ENCODE assay signal across 25 mouse cellular contexts in the genomic region with DNA sequence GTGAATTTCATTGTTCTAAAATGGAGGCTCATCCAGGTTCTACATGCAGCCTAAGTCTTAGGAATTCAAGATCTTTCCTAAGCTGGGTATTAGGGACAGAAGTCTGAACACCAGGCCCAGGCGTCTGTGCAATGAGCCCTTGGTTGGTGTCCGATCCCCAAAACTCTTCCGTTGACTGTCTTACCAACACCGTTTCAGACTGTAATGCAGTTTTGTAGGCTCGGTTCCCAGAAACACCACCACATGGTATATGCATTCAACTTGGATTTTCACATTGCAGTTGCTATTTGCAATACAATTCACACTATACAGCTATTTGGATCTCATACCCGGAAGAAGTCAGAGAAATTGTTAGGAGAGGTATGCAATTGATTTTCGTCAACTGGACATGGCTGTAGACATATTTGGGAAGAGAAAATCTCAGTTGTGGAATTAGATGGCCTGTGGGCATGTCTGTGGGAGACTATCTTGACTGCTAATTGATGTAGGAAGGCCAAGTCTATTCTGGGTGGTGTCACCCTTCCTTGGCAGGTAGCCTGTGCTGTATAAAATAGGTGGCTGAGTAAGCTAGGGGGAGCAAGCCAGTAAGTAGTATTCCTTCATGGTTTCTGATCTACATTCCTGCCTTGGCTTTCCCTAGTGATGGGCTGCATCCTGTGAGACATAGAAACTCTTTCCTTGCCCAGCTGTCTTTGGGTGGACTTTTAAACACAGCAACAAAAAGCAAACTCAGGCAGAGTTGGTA.
DNase-seq lines count a peak whose midpoint lies in the region; ATAC-seq and TF ChIP-seq lines count a peak whose summit lies in the region.
"Had no signal": no experiment of that assay in that cellular context is flagged by ENCODE, and none has a peak within 500 bp of the region (broad histone marks: within the 10 kb centered on the region; RNA-seq: fewer than 3 reads in every experiment).

No protein-coding gene starts in this region.

- H3K4me2 ChIP-seq in forebrain, postnatal 0 days (ENCODE audit: low read depth): no peak overlapping the region
- H3K4me2 ChIP-seq in forebrain, embryonic 13.5 days: no peak overlapping the region
- no peak overlapping the region for H3K4me2 ChIP-seq in hindbrain, embryonic 15.5 days
- no peak overlapping the region for H3K4me2 ChIP-seq in stomach, postnatal 0 days (replicated peaks; ENCODE audit: low read depth)
- H3K4me2 ChIP-seq: embryonic facial prominence, embryonic 15.5 days; heart, embryonic 12.5 days; limb, embryonic 13.5 days; liver, embryonic 11.5 days; lung, embryonic 15.5 days; midbrain, embryonic 13.5 days had no signal

- H3K27ac ChIP-seq in forebrain, postnatal 0 days (ENCODE audit: low read depth, low read length): peak overlapping the region; percentile 81
- no peak overlapping the region for H3K27ac ChIP-seq in forebrain, embryonic 13.5 days
- H3K27ac ChIP-seq in hindbrain, embryonic 15.5 days (replicated peaks): peak overlapping the region; percentile 63; the same call in 1 of the 2 replicates
- H3K27ac ChIP-seq in hindbrain, embryonic 10.5 days: no peak overlapping the region
- no peak overlapping the region for H3K27ac ChIP-seq in stomach, postnatal 0 days (replicated peaks)
- H3K27ac ChIP-seq: embryonic facial prominence, embryonic 10.5 days; embryonic facial prominence, embryonic 15.5 days; limb, embryonic 13.5 days; lung, embryonic 15.5 days; midbrain, embryonic 13.5 days had no signal

- H3K27me3 ChIP-seq in forebrain, postnatal 0 days (ENCODE audit: insufficient read depth, low read length): no peaks in the 10 kb centered on the region
- no peaks in the 10 kb centered on the region for H3K27me3 ChIP-seq in forebrain, embryonic 13.5 days
- H3K27me3 ChIP-seq in hindbrain, embryonic 15.5 days: no peaks in the 10 kb centered on the region
- no peaks in the 10 kb centered on the region for H3K27me3 ChIP-seq in hindbrain, embryonic 10.5 days (ENCODE audit: insufficient read depth, poor library complexity, severe bottlenecking)
- no peaks in the 10 kb centered on the region for H3K27me3 ChIP-seq in stomach, postnatal 0 days (ENCODE audit: control insufficient read depth, insufficient read depth, low read length)
- H3K27me3 ChIP-seq: embryonic facial prominence, embryonic 15.5 days; heart, embryonic 12.5 days; limb, embryonic 13.5 days; lung, embryonic 15.5 days; megakaryocyte, embryonic 14.5 days; midbrain, embryonic 13.5 days had no signal

- no peak for TF ChIP-seq EP300 in stomach, postnatal 0 days (optimal IDR thresholded peaks at IDR 0.05)

- ATAC-seq in forebrain, postnatal 0 days: no peak
- ATAC-seq in forebrain, embryonic 13.5 days: no peak
- no peak for ATAC-seq in hindbrain, embryonic 15.5 days (ENCODE audit: low FRiP score, low read depth)
- ATAC-seq in stomach, postnatal 0 days (ENCODE audit: low FRiP score, low TSS enrichment): no peak
- ATAC-seq: intestine, postnatal 0 days; midbrain, embryonic 13.5 days had no signal

- H3K9me3 ChIP-seq in forebrain, postnatal 0 days (ENCODE audit: low read length): no peaks in the 10 kb centered on the region
- H3K9me3 ChIP-seq in forebrain, embryonic 13.5 days (replicated peaks): no peaks in the 10 kb centered on the region
- no peaks in the 10 kb centered on the region for H3K9me3 ChIP-seq in hindbrain, embryonic 15.5 days
- H3K9me3 ChIP-seq in hindbrain, embryonic 10.5 days: no peaks in the 10 kb centered on the region
- no peaks in the 10 kb centered on the region for H3K9me3 ChIP-seq in stomach, postnatal 0 days (ENCODE audit: control insufficient read depth, low read length)
- H3K9me3 ChIP-seq: embryonic facial prominence, embryonic 10.5 days; embryonic facial prominence, embryonic 15.5 days; heart, embryonic 12.5 days; limb, embryonic 13.5 days; lung, embryonic 15.5 days; megakaryocyte, embryonic 14.5 days; midbrain, embryonic 13.5 days had no signal

- peak; percentile 30 for DNase-seq in forebrain, postnatal 0 days
- DNase-seq in hindbrain, embryonic 10.5 days (ENCODE audit: low spot score): no peak
- DNase-seq in right cerebral cortex, postnatal 25 days: peak; percentile 40
- no peak for DNase-seq in right cerebral cortex, adult 2 months (ENCODE audit: low spot score in 2 of 2)
- no peak for DNase-seq in stomach, postnatal 0 days (ENCODE audit: low spot score)
- DNase-seq: adrenal gland, postnatal 25 days; cerebellum, adult 18-20 months; gastrocnemius, postnatal 25 days; heart, adult 18-20 months; heart, postnatal 4 days; kidney, adult 9 months; kidney, postnatal 10 days; layer of hippocampus, adult 9-11 months; lung, postnatal 36 days had no signal

- 75% methylated on average over 7 of the region's 7 CpGs for WGBS in forebrain, postnatal 0 days
- 95% methylated on average over 7 of the region's 7 CpGs for WGBS in forebrain, embryonic 13.5 days
- 94% methylated on average over 7 of the region's 7 CpGs for WGBS in hindbrain, embryonic 15.5 days
- 93% methylated on average over 7 of the region's 7 CpGs for WGBS in hindbrain, embryonic 10.5 days
- WGBS in stomach, postnatal 0 days: 94% methylated on average over 7 of the region's 7 CpGs

- no peak overlapping the region for H3K4me3 ChIP-seq in forebrain, postnatal 0 days (ENCODE audit: low read depth, low read length)
- H3K4me3 ChIP-seq in forebrain, embryonic 13.5 days: no peak overlapping the region
- H3K4me3 ChIP-seq in hindbrain, embryonic 15.5 days: no peak overlapping the region
- H3K4me3 ChIP-seq in hindbrain, embryonic 10.5 days: no peak overlapping the region
- no peak overlapping the region for H3K4me3 ChIP-seq in stomach, postnatal 0 days (ENCODE audit: low read depth, low read length)
- H3K4me3 ChIP-seq: embryonic facial prominence, embryonic 10.5 days; embryonic facial prominence, embryonic 15.5 days; heart, embryonic 12.5 days; limb, embryonic 13.5 days; lung, embryonic 15.5 days; midbrain, embryonic 13.5 days had no signal

- H3K36me3 ChIP-seq in forebrain, postnatal 0 days (ENCODE audit: insufficient read depth): no peaks in the 10 kb centered on the region
- H3K36me3 ChIP-seq in forebrain, embryonic 13.5 days (ENCODE audit: poor library complexity, severe bottlenecking): no peaks in the 10 kb centered on the region
- H3K36me3 ChIP-seq in hindbrain, embryonic 15.5 days: no peaks in the 10 kb centered on the region
- H3K36me3 ChIP-seq in hindbrain, embryonic 10.5 days: no peaks in the 10 kb centered on the region
- no peaks in the 10 kb centered on the region for H3K36me3 ChIP-seq in stomach, postnatal 0 days (ENCODE audit: control insufficient read depth, insufficient read depth, low read length)
- H3K36me3 ChIP-seq: embryonic facial prominence, embryonic 10.5 days; embryonic facial prominence, embryonic 15.5 days; heart, embryonic 12.5 days; limb, embryonic 13.5 days; lung, embryonic 15.5 days; midbrain, embryonic 13.5 days had no signal

- H3K9ac ChIP-seq in forebrain, postnatal 0 days: no peak overlapping the region
- no peak overlapping the region for H3K9ac ChIP-seq in forebrain, embryonic 13.5 days
- H3K9ac ChIP-seq in hindbrain, embryonic 15.5 days: no peak overlapping the region
- H3K9ac ChIP-seq in stomach, postnatal 0 days (ENCODE audit: low read length): no peak overlapping the region
- H3K9ac ChIP-seq: embryonic facial prominence, embryonic 15.5 days; heart, embryonic 12.5 days; limb, embryonic 13.5 days; lung, embryonic 15.5 days; midbrain, embryonic 13.5 days had no signal

- H3K4me1 ChIP-seq in forebrain, postnatal 0 days (ENCODE audit: insufficient read depth): peaks cover 22% of the 10 kb centered on the region
- peaks cover 25% of the 10 kb centered on the region for H3K4me1 ChIP-seq in forebrain, embryonic 13.5 days
- H3K4me1 ChIP-seq in hindbrain, embryonic 15.5 days (replicated peaks): peaks cover 29% of the 10 kb centered on the region
- H3K4me1 ChIP-seq in hindbrain, embryonic 10.5 days (replicated peaks): peaks cover 24% of the 10 kb centered on the region
- no peaks in the 10 kb centered on the region for H3K4me1 ChIP-seq in stomach, postnatal 0 days (replicated peaks; ENCODE audit: control insufficient read depth, insufficient read depth)
- H3K4me1 ChIP-seq: embryonic facial prominence, embryonic 15.5 days; heart, embryonic 12.5 days; lung, embryonic 15.5 days had no signal

- no peak for TF ChIP-seq CTCF in forebrain, postnatal 0 days (IDR thresholded peaks at IDR 0.05; ENCODE audit: low read depth)
- TF ChIP-seq CTCF in stomach, postnatal 0 days (IDR thresholded peaks at IDR 0.05; ENCODE audit: low read depth): no peak

Comparison
In these comparisons a context has a peak if more than half of its experiments do, and no peak if none do; other contexts are left out.
1. DNase-seq: peak in forebrain, postnatal 0 days (single experiment) and right cerebral cortex, postnatal 25 days (single experiment); none in hindbrain, embryonic 10.5 days (single experiment), right cerebral cortex, adult 2 months (0 of 2) and stomach, postnatal 0 days (single experiment).
2. H3K27ac ChIP-seq: peak in forebrain, postnatal 0 days (single experiment) and hindbrain, embryonic 15.5 days (single experiment); none in forebrain, embryonic 13.5 days (single experiment), hindbrain, embryonic 10.5 days (single experiment) and stomach, postnatal 0 days (single experiment).